Mouse (Mus musculus): ENCODE results near the gene Polr1d. TPM values are rescaled to one million over a fixed set of nuclear protein-coding genes. Genes with fewer than 3 reads are reported as not detected.

The Polr1d gene
- polyA plus RNA-seq, 1 experiment from 2014 or later: 139 TPM

DNA sequence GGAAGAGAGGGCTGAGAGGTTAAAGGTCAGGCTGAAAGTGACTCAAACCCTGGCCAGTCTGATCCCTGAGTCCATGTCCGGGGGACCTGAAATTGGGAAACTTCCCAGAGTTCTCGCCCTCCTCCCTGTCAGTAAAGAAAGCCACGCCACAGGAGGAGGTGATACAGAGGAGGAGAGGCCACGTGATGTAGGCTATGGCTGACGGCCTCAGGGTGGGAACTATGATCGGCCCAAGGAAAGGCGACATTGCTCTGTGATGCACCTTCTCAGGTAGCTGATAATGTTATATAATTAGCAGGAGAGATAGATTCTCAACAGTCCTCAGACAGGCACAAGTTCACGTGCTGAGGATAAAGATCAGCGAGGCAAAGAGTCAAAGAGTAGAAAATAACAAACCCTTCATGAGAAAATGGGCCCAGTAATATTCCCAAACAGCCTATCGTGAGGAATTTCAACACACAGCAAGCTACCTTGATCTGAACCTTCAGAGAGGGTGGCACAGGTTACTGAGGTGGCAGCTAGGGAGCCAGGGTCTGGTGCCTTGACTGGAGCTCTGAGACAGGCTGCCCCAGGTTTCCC lies 20.0 kb upstream of the Polr1d start:
- no peak overlapping the region for H3K4me2 ChIP-seq (replicated peaks)
- WGBS: 74% methylated on average over 10 of the region's 10 CpGs
- H3K27me3 ChIP-seq: no peaks in the 10 kb centered on the region
- no peak overlapping the region for H3K27ac ChIP-seq (replicated peaks)
- H3K4me3 ChIP-seq (replicated peaks): no peak overlapping the region
- H3K36me3 ChIP-seq: no peaks in the 10 kb centered on the region
- no peak for ATAC-seq (ENCODE audit: insufficient number of reproducible peaks, low FRiP score, low TSS enrichment, low read depth)
- no peak overlapping the region for H3K9ac ChIP-seq
- no peaks in the 10 kb centered on the region for H3K9me3 ChIP-seq (replicated peaks)
- peaks cover 14% of the 10 kb centered on the region; the same call in 1 of the 2 replicates for H3K4me1 ChIP-seq

- no peak for ATAC-seq (ENCODE audit: insufficient number of reproducible peaks, low FRiP score, low TSS enrichment, low read depth)
- Histone ChIP-seq H3K4me2 (replicated peaks) (no peak overlapping the region), H3K27ac (replicated peaks) (no peak overlapping the region), H3K27me3 (no peaks in the 10 kb centered on the region), H3K9me3 (replicated peaks) (no peaks in the 10 kb centered on the region), H3K36me3 (no peaks in the 10 kb centered on the region), H3K4me1 (peaks cover 6% of the 10 kb centered on the region; the same call in 1 of the 2 replicates), H3K9ac (no peak overlapping the region), H3K4me3 (replicated peaks) (no peak overlapping the region)
- 75% methylated on average over 9 of the region's 9 CpGs for WGBS
Measured at GRCm38 (mm10) chr5:147057626-147058414, 19.0 kb upstream of the Polr1d start.

GRCm38 (mm10) chr5:147058661-147059060 lies 18.2 kb upstream of the Polr1d start:
- Histone ChIP-seq H3K27ac (replicated peaks) (no peak overlapping the region), H3K4me3 (replicated peaks) (no peak overlapping the region), H3K9me3 (replicated peaks) (no peaks in the 10 kb centered on the region), H3K27me3 (no peaks in the 10 kb centered on the region), H3K9ac (no peak overlapping the region), H3K4me2 (replicated peaks) (no peak overlapping the region), H3K36me3 (no peaks in the 10 kb centered on the region), H3K4me1 (peaks cover 12% of the 10 kb centered on the region)
- ATAC-seq (ENCODE audit: insufficient number of reproducible peaks, low FRiP score, low TSS enrichment, low read depth): no peak
- WGBS: 93% methylated on average over 5 of the region's 5 CpGs

- 84% methylated on average over 9 of the region's 9 CpGs for WGBS
- Histone ChIP-seq H3K27ac (replicated peaks) (no peak overlapping the region), H3K9me3 (replicated peaks) (no peaks in the 10 kb centered on the region), H3K27me3 (no peaks in the 10 kb centered on the region), H3K4me1 (peaks cover 15% of the 10 kb centered on the region), H3K9ac (no peak overlapping the region), H3K36me3 (no peaks in the 10 kb centered on the region), H3K4me2 (replicated peaks) (no peak overlapping the region), H3K4me3 (replicated peaks) (no peak overlapping the region)
- ATAC-seq (ENCODE audit: insufficient number of reproducible peaks, low FRiP score, low TSS enrichment, low read depth): no peak
Measured at GRCm38 (mm10) chr5:147059319-147059718, 17.5 kb upstream of the Polr1d start.

GRCm38 (mm10) chr5:147060024-147060423 lies 16.8 kb upstream of the Polr1d start:
- Histone ChIP-seq H3K4me2 (replicated peaks) (no peak overlapping the region), H3K9ac (no peak overlapping the region), H3K9me3 (replicated peaks) (no peaks in the 10 kb centered on the region), H3K4me3 (replicated peaks) (no peak overlapping the region), H3K4me1 (peaks cover 15% of the 10 kb centered on the region), H3K27me3 (no peaks in the 10 kb centered on the region), H3K36me3 (no peaks in the 10 kb centered on the region), H3K27ac (replicated peaks) (no peak overlapping the region)
- WGBS: 83% methylated on average over 2 of the region's 2 CpGs
- no peak for ATAC-seq (ENCODE audit: insufficient number of reproducible peaks, low FRiP score, low TSS enrichment, low read depth)

- WGBS: 14% methylated on average over 8 of the region's 8 CpGs
- Histone ChIP-seq H3K4me2 (replicated peaks) (0 out of 2 replicates have a peak overlapping the region, but pooled peaks have one; percentile 13), H3K9me3 (replicated peaks) (no peaks in the 10 kb centered on the region), H3K27me3 (no peaks in the 10 kb centered on the region), H3K4me3 (replicated peaks) (0 out of 2 replicates have a peak overlapping the region, but pooled peaks have one; percentile 2), H3K9ac (no peak overlapping the region), H3K36me3 (no peaks in the 10 kb centered on the region), H3K4me1 (peaks cover 14% of the 10 kb centered on the region; the same call in 1 of the 2 replicates), H3K27ac (replicated peaks) (peak overlapping the region; percentile 29; the same call in 1 of the 2 replicates)
- ATAC-seq (ENCODE audit: insufficient number of reproducible peaks, low FRiP score, low TSS enrichment, low read depth): no peak
Measured at GRCm38 (mm10) chr5:147063215-147063661, 13.6 kb upstream of the Polr1d start.

- no peaks in the 10 kb centered on the region for H3K9me3 ChIP-seq (replicated peaks)
- H3K4me3 ChIP-seq (replicated peaks): no peak overlapping the region
- H3K4me1 ChIP-seq: peaks cover 26% of the 10 kb centered on the region
- H3K27me3 ChIP-seq: no peaks in the 10 kb centered on the region
- 51% methylated on average over 4 of the region's 4 CpGs for WGBS
- H3K9ac ChIP-seq: no peak overlapping the region
- no peak for ATAC-seq (ENCODE audit: insufficient number of reproducible peaks, low FRiP score, low TSS enrichment, low read depth)
- H3K4me2 ChIP-seq (replicated peaks): no peak overlapping the region
- no peaks in the 10 kb centered on the region for H3K36me3 ChIP-seq
- no peak overlapping the region for H3K27ac ChIP-seq (replicated peaks)
Measured at GRCm38 (mm10) chr5:147066129-147066528, 10.7 kb upstream of the Polr1d start.

DNA sequence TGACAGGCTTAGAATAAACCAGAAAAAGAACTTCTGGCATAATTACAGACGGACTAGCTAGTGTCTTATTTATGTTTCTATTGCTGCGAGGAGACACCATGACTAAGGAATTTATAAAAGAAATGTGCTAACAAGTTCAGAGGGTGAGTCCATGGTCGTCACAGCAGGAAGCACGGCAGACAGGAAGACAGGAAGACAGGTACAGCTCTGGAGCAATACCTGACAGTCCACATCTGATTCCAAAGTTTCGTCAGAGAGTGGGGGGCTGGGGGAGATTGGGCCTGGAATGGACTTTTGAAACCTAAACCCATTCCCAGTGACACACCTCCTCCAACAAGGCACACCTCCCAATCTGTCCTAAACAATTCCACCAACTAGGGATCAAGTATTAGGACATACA lies 9.9 kb upstream of the Polr1d start:
- Histone ChIP-seq H3K4me3 (replicated peaks) (no peak overlapping the region), H3K27ac (replicated peaks) (no peak overlapping the region), H3K9ac (no peak overlapping the region), H3K27me3 (no peaks in the 10 kb centered on the region), H3K4me2 (replicated peaks) (no peak overlapping the region), H3K36me3 (no peaks in the 10 kb centered on the region), H3K9me3 (replicated peaks) (no peaks in the 10 kb centered on the region), H3K4me1 (peaks cover 26% of the 10 kb centered on the region)
- no peak for ATAC-seq (ENCODE audit: insufficient number of reproducible peaks, low FRiP score, low TSS enrichment, low read depth)
- WGBS: 50% methylated on average over 5 of the region's 5 CpGs

DNA sequence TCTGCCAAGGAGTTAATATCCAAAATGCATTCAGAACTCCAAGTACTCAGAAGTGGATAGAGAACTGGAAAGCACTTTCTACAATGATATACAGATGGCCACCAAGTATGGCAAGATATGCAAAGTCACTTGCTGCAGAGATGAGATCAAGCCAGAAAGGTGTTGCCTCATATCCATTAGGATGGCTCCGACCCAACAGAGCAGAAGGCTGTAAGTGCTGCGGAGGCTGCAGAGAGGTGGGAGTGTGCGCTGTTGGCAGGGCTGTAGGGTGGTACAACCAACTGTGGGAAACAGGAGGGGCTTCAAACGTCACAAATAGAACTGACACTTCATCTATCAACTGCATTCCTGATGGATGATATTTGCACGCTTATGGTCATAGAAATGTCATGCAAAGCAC lies 8.0 kb upstream of the Polr1d start:
- Histone ChIP-seq H3K27me3 (no peaks in the 10 kb centered on the region), H3K4me2 (replicated peaks) (no peak overlapping the region), H3K4me1 (peaks cover 22% of the 10 kb centered on the region), H3K36me3 (no peaks in the 10 kb centered on the region), H3K9ac (no peak overlapping the region), H3K9me3 (replicated peaks) (no peaks in the 10 kb centered on the region), H3K4me3 (replicated peaks) (no peak overlapping the region), H3K27ac (replicated peaks) (no peak overlapping the region)
- WGBS: 72% methylated on average over 5 of the region's 5 CpGs
- no peak for ATAC-seq (ENCODE audit: insufficient number of reproducible peaks, low FRiP score, low TSS enrichment, low read depth)

- H3K27ac ChIP-seq (replicated peaks): no peak overlapping the region
- ATAC-seq (ENCODE audit: insufficient number of reproducible peaks, low FRiP score, low TSS enrichment, low read depth): peak; percentile 25; the same call in 1 of the 2 replicates
- peaks cover 35% of the 10 kb centered on the region for H3K4me1 ChIP-seq
- no peak overlapping the region for H3K4me2 ChIP-seq (replicated peaks)
- 71% methylated on average over 16 of the region's 16 CpGs for WGBS
- H3K36me3 ChIP-seq: no peaks in the 10 kb centered on the region
- no peak overlapping the region for H3K4me3 ChIP-seq (replicated peaks)
- H3K9me3 ChIP-seq (replicated peaks): no peaks in the 10 kb centered on the region
- H3K27me3 ChIP-seq: no peaks in the 10 kb centered on the region
- H3K9ac ChIP-seq: no peak overlapping the region
Measured at GRCm38 (mm10) chr5:147070791-147071516, 5.9 kb upstream of the Polr1d start.

GRCm38 (mm10) chr5:147071886-147072285 lies 5.0 kb upstream of the Polr1d start:
- Histone ChIP-seq H3K4me1 (peaks cover 34% of the 10 kb centered on the region), H3K36me3 (no peaks in the 10 kb centered on the region), H3K27ac (replicated peaks) (no peak overlapping the region), H3K27me3 (no peaks in the 10 kb centered on the region), H3K4me3 (replicated peaks) (no peak overlapping the region), H3K9me3 (replicated peaks) (no peaks in the 10 kb centered on the region), H3K9ac (no peak overlapping the region), H3K4me2 (replicated peaks) (no peak overlapping the region)
- 65% methylated on average over 4 of the region's 4 CpGs for WGBS
- ATAC-seq (ENCODE audit: insufficient number of reproducible peaks, low FRiP score, low TSS enrichment, low read depth): no peak

All from embryonic facial prominence, embryonic 15.5 days (tissue).